Mouse (Mus musculus): Measurements from ENCODE around the gene Rfc2.

GRCm38 (mm10) chr5:134532417-134532816 is 48.7 kb upstream of the Rfc2 start:
- TF ChIP-seq GATA1 (IDR thresholded peaks at IDR 0.05; ENCODE audit: low read length) (no peak), TAL1 (IDR thresholded peaks at IDR 0.05; ENCODE audit: low read length) (no peak)

All from erythroblast, embryonic 14.5 days (primary cell).